Mouse (Mus musculus): Measurements from ENCODE around the gene Fam162b.

GRCm38 (mm10) chr10:51613421-51613820 lies 23.1 kb upstream of the Fam162b start:
- TF ChIP-seq CTCF (IDR thresholded peaks at IDR 0.05; ENCODE audit: extremely low read depth, insufficient read length, insufficient replicate concordance, low read depth, low read length) (no peak), POLR2A (IDR thresholded peaks at IDR 0.05; ENCODE audit: low read depth, low read length) (no peak)

All from small intestine, adult 2 months (tissue).